Mouse (Mus musculus) MEL (cell line): ENCODE measurements around the gene Ppt2. TPM values are rescaled to one million over a fixed set of nuclear protein-coding genes. Genes with fewer than 3 reads are reported as not detected.

Source experiments
- DNase-seq: peaks from one replicate; pipeline ENCODE4 v3.0.0; 2011; ENCODE audit warnings: low read depth, low spot score
- H3K27ac ChIP-seq: 2 replicates; pipeline ENCODE4 v1.5.1; 2012; ENCODE audit warnings: low read depth, mild to moderate bottlenecking, control low read depth, low read length, moderate library complexity; ENCODE audit not compliant: control insufficient read depth
- H3K27me3 ChIP-seq, 2 experiments: fragments of 150-350 bp in 1 of 2; sonication (generic) in 1 of 2; 2 replicates each; pipeline ENCODE4 v1.6.1; 2012; ENCODE audit warnings: low read length in 2 of 2, mild to moderate bottlenecking in 2 of 2, improper control_type of control experiment in 1 of 2, moderate library complexity in 1 of 2; ENCODE audit not compliant: insufficient read depth in 2 of 2, control insufficient read depth in 1 of 2
- H3K36me3 ChIP-seq, 2 experiments: 2 replicates each; pipeline ENCODE4 v1.6.1; 2012 to 2014; ENCODE audit warnings: low read length in 2 of 2, improper control_type of control experiment in 1 of 2, inconsistent platforms in 1 of 2, mild to moderate bottlenecking in 1 of 2; ENCODE audit not compliant: insufficient read depth in 2 of 2, control insufficient read depth in 1 of 2
- H3K4me1 ChIP-seq, 2 experiments: fragments of 150-350 bp in 1 of 2; sonication (generic) in 1 of 2; 2 replicates each; pipeline ENCODE4 v1.6.1; 2012; ENCODE audit warnings: low read length in 2 of 2, improper control_type of control experiment in 1 of 2, mild to moderate bottlenecking in 1 of 2; ENCODE audit not compliant: insufficient read depth in 2 of 2, control insufficient read depth in 1 of 2
- H3K4me3 ChIP-seq, 2 experiments: fragments of 150-350 bp in 1 of 2; sonication (generic) in 1 of 2; 2 replicates each; pipeline ENCODE4 v1.5.1; 2012; ENCODE audit warnings: low read depth in 2 of 2, low read length in 2 of 2, mild to moderate bottlenecking in 2 of 2, moderate library complexity in 2 of 2, control low read depth in 1 of 2, improper control_type of control experiment in 1 of 2; ENCODE audit not compliant: control insufficient read depth in 1 of 2, insufficient read depth in 1 of 2
- H3K79me2 ChIP-seq: 2 replicates; pipeline ENCODE4 v1.6.1; 2012; ENCODE audit warnings: mild to moderate bottlenecking, low read length, moderate library complexity; ENCODE audit not compliant: control insufficient read depth, poor library complexity, insufficient read depth
- H3K9ac ChIP-seq: 2 replicates; pipeline ENCODE4 v1.6.1; 2012; ENCODE audit warnings: low read depth, mild to moderate bottlenecking, control low read depth, low read length, moderate library complexity; ENCODE audit not compliant: control insufficient read depth, poor library complexity, severe bottlenecking
- H3K9me3 ChIP-seq: fragments of 150-350 bp; sonication (generic); replicated peaks from 2 replicates; pipeline ENCODE4 v1.6.1; 2012; ENCODE audit warnings: mild to moderate bottlenecking, low read length, improper control_type of control experiment, moderate library complexity; ENCODE audit not compliant: insufficient read depth
- CHD2 ChIP-seq: IDR thresholded peaks from 2 replicates; pipeline ENCODE4 v1.6.1; 2011; ENCODE audit warnings: low read length, improper control_type of control experiment
- ELF1 ChIP-seq: IDR thresholded peaks from 2 replicates; pipeline ENCODE4 v1.6.1; 2014; ENCODE audit warnings: low read depth, mild to moderate bottlenecking, inconsistent platforms, low read length, improper control_type of control experiment, moderate library complexity
- GABPA ChIP-seq: IDR thresholded peaks from 2 replicates; pipeline ENCODE4 v1.6.1; 2012; ENCODE audit warnings: low read depth, mild to moderate bottlenecking, inconsistent platforms, low read length, improper control_type of control experiment, moderate library complexity
- KAT2A ChIP-seq: conservative IDR thresholded peaks from 2 replicates; pipeline ENCODE4 v1.6.1; 2012; ENCODE audit warnings: low read depth, low read length, improper control_type of control experiment, inconsistent platforms
- MAX ChIP-seq: IDR thresholded peaks from 2 replicates; pipeline ENCODE4 v1.6.1; 2011; ENCODE audit warnings: low read length, improper control_type of control experiment
- MAZ ChIP-seq: IDR thresholded peaks from 2 replicates; pipeline ENCODE4 v1.6.1; 2012; ENCODE audit warnings: low read depth, mild to moderate bottlenecking, inconsistent platforms, low read length, improper control_type of control experiment
- MEF2A ChIP-seq: IDR thresholded peaks from 2 replicates; pipeline ENCODE4 v1.6.1; 2014; ENCODE audit warnings: low read depth, mild to moderate bottlenecking, inconsistent platforms, low read length, improper control_type of control experiment; ENCODE audit not compliant: poor library complexity, insufficient replicate concordance, severe bottlenecking; ENCODE audit errors: extremely low read depth
- MYB ChIP-seq: IDR thresholded peaks from 2 replicates; pipeline ENCODE4 v1.6.1; 2011; ENCODE audit warnings: mild to moderate bottlenecking, low read depth, low read length, improper control_type of control experiment
- NELFE ChIP-seq: IDR thresholded peaks from 2 replicates; pipeline ENCODE4 v1.6.1; 2011; ENCODE audit warnings: low read depth, low read length, improper control_type of control experiment
- RAD21 ChIP-seq: IDR thresholded peaks from 2 replicates; pipeline ENCODE4 v1.6.1; 2011; ENCODE audit warnings: mild to moderate bottlenecking, low read depth, low read length, improper control_type of control experiment
- RCOR1 ChIP-seq: IDR thresholded peaks from 2 replicates; pipeline ENCODE4 v1.6.1; 2012; ENCODE audit warnings: low read depth, mild to moderate bottlenecking, inconsistent platforms, low read length, improper control_type of control experiment
- TBP ChIP-seq: IDR thresholded peaks from 2 replicates; pipeline ENCODE4 v1.8.0; 2011; ENCODE audit warnings: low read depth, low read length, improper control_type of control experiment
- UBTF ChIP-seq: IDR thresholded peaks from 2 replicates; pipeline ENCODE4 v1.6.1; 2012; ENCODE audit warnings: low read depth, mild to moderate bottlenecking, inconsistent platforms, low read length, improper control_type of control experiment, moderate library complexity, borderline replicate concordance; ENCODE audit not compliant: insufficient read depth
- USF1 ChIP-seq: IDR thresholded peaks from 2 replicates; pipeline ENCODE4 v1.6.1; 2014; ENCODE audit warnings: low read depth, mild to moderate bottlenecking, inconsistent platforms, low read length, improper control_type of control experiment, moderate library complexity
- ZKSCAN1 ChIP-seq: IDR thresholded peaks from 2 replicates; pipeline ENCODE4 v1.6.1; 2012; ENCODE audit warnings: low read depth, mild to moderate bottlenecking, inconsistent platforms, low read length, improper control_type of control experiment, moderate library complexity
- polyA plus RNA-seq, 2 experiments: library from polyadenylated mRNA; stranded (reverse) in 1 of 2; unstranded in 1 of 2; fragments of >175 nt in 1 of 2; fragments of >200 nt in 1 of 2; gene quantifications; 2 replicates each; pipeline versions ENCODE4 v1.2.1 to v1.2.4; 2012; ENCODE audit warnings: low replicate concordance in 2 of 2, low read depth in 1 of 2; ENCODE audit not compliant: insufficient read length in 2 of 2, insufficient read depth in 1 of 2, missing spikeins in 1 of 2
- total RNA-seq: library from RNA; depleted of rRNA; stranded (reverse); fragments of 300-350 nt; gene quantifications from 2 replicates; pipeline ENCODE4 v1.2.3, GENCODE M21; 2012

Gene Ppt2
- total and polyA plus RNA-seq, 3 experiments: 29.2 to 147 (median 67.1) TPM

GRCm38 (mm10) chr17:34646906-34647787 lies 18.8 kb upstream of the Ppt2 start, which contains the start of gene Atf6b (continued):
- TF ChIP-seq KAT2A (peak; percentile 90), MYB (no peak), ZKSCAN1 (no peak), GABPA (no peak), UBTF (no peak), USF1 (peak; percentile 97), NELFE (peak; percentile 54), MAX (peak; percentile 96), MEF2A (no peak), CHD2 (no peak), RAD21 (no peak), RCOR1 (no peak), ELF1 (peak; percentile 96), MAZ (peak; percentile 37; the same call in 1 of the 2 replicates)

GRCm38 (mm10) chr17:34645831-34646511 lies 17.7 kb upstream of the Ppt2 start:
- H3K4me3 ChIP-seq: peak overlapping the region; percentile 63 to 67
- H3K36me3 ChIP-seq: peaks cover 0 to 12% of the 10 kb centered on the region in 2 experiments; a peak in 2 of 4 replicates
- H3K27ac ChIP-seq: peak overlapping the region; percentile 52
- peak overlapping the region; percentile 81 for H3K9ac ChIP-seq
- H3K27me3 ChIP-seq: no peaks in the 10 kb centered on the region
- H3K79me2 ChIP-seq: peaks cover 15% of the 10 kb centered on the region
- 0 out of 2 replicates have a peak, but pooled peaks have one; percentile 23 for TF ChIP-seq TBP
- no peak for TF ChIP-seq MAX
- TF ChIP-seq ELF1: 0 out of 2 replicates have a peak, but pooled peaks have one; percentile 9
- H3K9me3 ChIP-seq: no peaks in the 10 kb centered on the region
- DNase-seq: peak; percentile 67
- H3K4me1 ChIP-seq: peaks cover 0 to 20% of the 10 kb centered on the region in 2 experiments; a peak in 3 of 4 replicates
